Mouse (Mus musculus) MEL (cell line): ENCODE results near the gene Tnfsf10.
A peak's percentile ranks its signal among the peaks of the same experiment; 100 is the strongest.

Experiments
- CTCF ChIP-seq, 3 experiments: IDR thresholded peaks in 2 of 3; conservative IDR thresholded peaks in 1 of 3; 2 replicates each; pipeline ENCODE4 v1.5.1; 2011 to 2012; ENCODE audit warnings: low read length in 3 of 3, low read depth in 2 of 3, mild to moderate bottlenecking in 2 of 3, improper control_type of control experiment in 1 of 3, inconsistent platforms in 1 of 3, mixed read lengths in 1 of 3, moderate library complexity in 1 of 3; ENCODE audit not compliant: control insufficient read depth in 1 of 3, insufficient read depth in 1 of 3, poor library complexity in 1 of 3, severe bottlenecking in 1 of 3
- EP300 ChIP-seq, 2 experiments: IDR thresholded peaks; 2 replicates each; pipeline ENCODE4 v1.6.1; 2011; ENCODE audit warnings: improper control_type of control experiment in 2 of 2, low read length in 2 of 2, low read depth in 1 of 2, mild to moderate bottlenecking in 1 of 2
- MYC ChIP-seq: IDR thresholded peaks from 2 replicates; pipeline ENCODE4 v1.6.1; 2011; ENCODE audit warnings: low read depth, mild to moderate bottlenecking, low read length, improper control_type of control experiment, moderate library complexity
- POLR2A ChIP-seq, 2 experiments: IDR thresholded peaks; 2 replicates each; pipeline ENCODE4 v1.6.1; 2011 to 2012; ENCODE audit warnings: low read length in 2 of 2, mild to moderate bottlenecking in 2 of 2, control low read depth in 1 of 2, improper control_type of control experiment in 1 of 2, low read depth in 1 of 2, moderate library complexity in 1 of 2; ENCODE audit not compliant: control insufficient read depth in 1 of 2, insufficient read depth in 1 of 2, poor library complexity in 1 of 2
- TBP ChIP-seq: IDR thresholded peaks from 2 replicates; pipeline ENCODE4 v1.8.0; 2011; ENCODE audit warnings: low read depth, low read length, improper control_type of control experiment
- ZC3H11A ChIP-seq: IDR thresholded peaks from 2 replicates; pipeline ENCODE4 v1.6.1; 2012; ENCODE audit warnings: low read depth, mild to moderate bottlenecking, inconsistent platforms, low read length, improper control_type of control experiment

GRCm38 (mm10) chr3:27284227-27284626 lies 32.6 kb upstream of the Tnfsf10 start:
- no peak for TF ChIP-seq EP300 (IDR thresholded peaks at IDR 0.05; ENCODE audit: low read depth in 1 of 2, low read length in 2 of 2)
- TF ChIP-seq CTCF (IDR thresholded peaks at IDR 0.05 in 2 of 3, conservative IDR thresholded peaks at IDR 0.05 in 1 of 3; ENCODE audit: control insufficient read depth in 1 of 3, insufficient read depth in 1 of 3, low read depth in 2 of 3, low read length in 3 of 3, poor library complexity in 1 of 3, severe bottlenecking in 1 of 3): peak; percentile 24 to 34 (median 27)
- TF ChIP-seq POLR2A (IDR thresholded peaks at IDR 0.05; ENCODE audit: control insufficient read depth in 1 of 2, insufficient read depth in 1 of 2, low read depth in 1 of 2, low read length in 2 of 2, poor library complexity in 1 of 2): no peak
- no peak for TF ChIP-seq TBP
- TF ChIP-seq MYC: no peak
- TF ChIP-seq ZC3H11A: no peak
